Mouse (Mus musculus): ENCODE results near the gene Eps8l1. TPM values are rescaled to one million over a fixed set of nuclear protein-coding genes. Genes with fewer than 3 reads are reported as not detected.
A peak's percentile ranks its signal among the peaks of the same experiment; 100 is the strongest.
"Not testable (repeated sequence)": the region's sequence is repeated elsewhere in the genome, so short reads cannot be mapped to it uniquely, and the experiment has no call there.

Eps8l1 gene
- polyA plus RNA-seq, 1 experiment from 2014 or later = 1.7 TPM

DNA sequence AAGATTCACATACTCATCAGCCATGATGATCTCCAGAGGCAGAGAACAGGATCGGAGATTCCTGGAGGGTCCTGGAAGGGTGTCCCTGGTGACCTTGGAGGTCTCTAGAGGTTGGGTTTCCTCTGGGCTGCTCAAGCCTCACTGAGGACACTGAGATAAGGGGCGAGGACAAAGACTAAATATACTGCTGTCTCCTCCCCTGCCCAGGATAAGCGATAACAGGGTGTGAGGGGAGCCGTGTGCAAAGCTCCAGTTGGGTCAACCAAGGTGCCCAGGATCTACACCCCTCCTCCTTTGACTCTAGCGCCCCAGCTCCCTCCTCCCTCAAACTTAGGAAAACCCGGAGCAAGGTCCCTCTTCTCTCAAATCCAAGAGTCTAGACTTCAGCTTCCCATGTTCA lies 61.8 kb downstream of the Eps8l1 start:
- no peak overlapping the region for H3K9ac ChIP-seq (ENCODE audit: low read length)
- H3K4me1 ChIP-seq (replicated peaks; ENCODE audit: control insufficient read depth, insufficient read depth, low read length) = no peaks in the 10 kb centered on the region; the same call in 1 of the 2 replicates
- no peaks in the 10 kb centered on the region for H3K9me3 ChIP-seq (ENCODE audit: control insufficient read depth, low read length)
- no peak overlapping the region for H3K4me2 ChIP-seq (ENCODE audit: low read length)
- DNase-seq (ENCODE audit: low spot score) (no peak), ATAC-seq (replicated peaks; ENCODE audit: low FRiP score, low TSS enrichment, low read depth) (no peak)
- H3K4me3 ChIP-seq (ENCODE audit: low read depth, low read length) = no peak overlapping the region
- H3K27ac ChIP-seq (ENCODE audit: low read depth) = no peak overlapping the region
- no peaks in the 10 kb centered on the region for H3K36me3 ChIP-seq (ENCODE audit: control insufficient read depth, insufficient read depth, low read length)
- WGBS = 80% methylated on average over 6 of the region's 6 CpGs
- H3K27me3 ChIP-seq (replicated peaks; ENCODE audit: control insufficient read depth, insufficient read depth, low read length) = no peaks in the 10 kb centered on the region

DNA sequence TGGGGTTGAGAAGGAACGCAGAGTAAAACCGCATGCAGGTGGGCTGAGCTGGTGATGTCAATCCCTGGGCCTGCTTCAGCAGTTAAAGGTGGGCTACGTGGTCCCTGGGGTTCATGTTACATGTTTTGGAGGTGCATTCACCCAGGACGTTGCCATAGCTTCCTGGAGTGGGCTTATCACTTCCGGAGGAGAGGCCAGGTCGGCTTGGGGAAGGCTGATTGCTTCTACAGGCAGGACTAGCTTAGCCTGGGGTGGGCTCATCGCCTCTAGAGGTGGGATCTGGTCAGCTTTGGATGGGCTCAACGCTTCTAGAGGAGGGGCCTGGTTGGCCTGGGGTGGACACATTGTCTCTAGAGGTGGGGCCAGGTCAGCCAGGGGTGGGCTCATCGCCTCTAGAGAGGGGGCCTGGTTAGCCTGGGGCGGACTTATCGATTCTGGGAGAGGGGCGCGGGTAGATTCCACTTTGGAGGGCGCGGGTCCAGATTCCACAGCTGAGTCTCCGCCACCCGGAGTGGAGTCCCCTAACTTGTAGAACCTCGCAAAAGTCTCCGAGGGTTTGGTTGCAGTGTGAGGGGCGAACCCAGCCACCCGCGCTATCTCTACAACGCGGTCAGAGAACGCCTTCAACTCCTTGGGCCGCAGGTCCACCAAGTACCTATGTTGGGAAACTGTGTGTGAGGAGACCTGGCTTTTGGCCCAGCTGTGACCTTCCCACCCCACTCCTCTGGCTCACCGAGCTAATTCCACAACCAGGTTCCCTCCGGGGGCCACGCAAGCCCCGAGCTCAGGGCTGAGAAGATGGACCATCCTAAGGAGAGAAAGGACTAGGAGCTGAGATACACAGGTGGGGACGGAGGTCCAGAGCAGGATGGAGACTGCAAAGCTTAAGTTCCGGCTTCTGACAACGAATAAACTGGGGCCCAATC lies 63.0 kb downstream of the Eps8l1 start:
- Histone ChIP-seq H3K27me3 (replicated peaks; ENCODE audit: control insufficient read depth, insufficient read depth, low read length) (no peaks in the 10 kb centered on the region), H3K27ac (ENCODE audit: low read depth) (no peak overlapping the region), H3K36me3 (ENCODE audit: control insufficient read depth, insufficient read depth, low read length) (no peaks in the 10 kb centered on the region), H3K4me1 (replicated peaks; ENCODE audit: control insufficient read depth, insufficient read depth, low read length) (no peaks in the 10 kb centered on the region; the same call in 1 of the 2 replicates), H3K9me3 (ENCODE audit: control insufficient read depth, low read length) (no peaks in the 10 kb centered on the region), H3K9ac (ENCODE audit: low read length) (no peak overlapping the region), H3K4me3 (ENCODE audit: low read depth, low read length) (no peak overlapping the region), H3K4me2 (ENCODE audit: low read length) (no peak overlapping the region)
- ATAC-seq (replicated peaks; ENCODE audit: low FRiP score, low TSS enrichment, low read depth) (no peak), DNase-seq (ENCODE audit: low spot score) (no peak)
- 88% methylated on average over 33 of the region's 33 CpGs for WGBS

DNA sequence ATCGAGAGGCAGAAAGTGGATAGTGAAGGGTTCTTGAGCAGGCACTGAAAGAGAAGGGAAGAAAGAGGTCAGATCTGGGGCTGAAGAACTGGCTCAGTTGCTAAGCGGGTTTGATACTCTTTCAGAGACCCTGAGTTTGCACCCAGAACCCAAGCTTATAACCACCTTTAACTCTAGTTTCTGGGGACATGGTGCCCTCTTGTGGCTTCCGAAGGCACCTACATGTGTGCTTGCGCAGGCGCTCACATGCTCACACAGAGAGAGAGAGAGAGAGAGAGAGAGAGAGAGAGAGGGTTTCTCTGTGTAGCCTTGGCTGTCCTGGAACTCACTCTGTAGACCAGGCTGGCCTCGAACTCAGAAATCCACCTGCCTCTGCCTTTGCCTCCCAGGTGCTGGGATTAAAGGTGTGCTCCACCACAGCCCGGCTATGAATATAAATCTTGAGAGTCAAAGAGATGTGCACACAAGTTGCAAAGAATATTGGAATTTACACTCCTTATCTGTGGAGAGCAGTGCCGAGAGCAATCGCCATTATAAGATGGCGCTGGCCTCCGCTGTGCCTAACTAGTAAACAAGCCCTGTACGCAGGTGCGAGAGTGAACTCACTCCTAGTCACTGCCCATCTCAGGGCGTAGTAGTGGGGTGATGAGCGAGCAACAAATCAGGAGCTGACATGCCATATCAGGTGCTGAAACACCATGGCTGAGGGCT lies 63.9 kb downstream of the Eps8l1 start, which contains the start of gene Tnni3:
Gene Tnni3 (minus strand): TSS at position 18 of the 711 bp plus-strand sequence.
- H3K9me3 ChIP-seq (ENCODE audit: control insufficient read depth, low read length); H3K27me3 ChIP-seq (replicated peaks; ENCODE audit: control insufficient read depth, insufficient read depth, low read length); H3K9ac ChIP-seq (ENCODE audit: low read length); ATAC-seq (replicated peaks; ENCODE audit: low FRiP score, low TSS enrichment, low read depth); H3K4me1 ChIP-seq (replicated peaks; ENCODE audit: control insufficient read depth, insufficient read depth, low read length); H3K36me3 ChIP-seq (ENCODE audit: control insufficient read depth, insufficient read depth, low read length); H3K4me3 ChIP-seq (ENCODE audit: low read depth, low read length); H3K4me2 ChIP-seq (ENCODE audit: low read length); H3K27ac ChIP-seq (ENCODE audit: low read depth): not testable (repeated sequence)
- peak; percentile 69 for DNase-seq (ENCODE audit: low spot score)
- 71% methylated on average over 15 of the region's 15 CpGs for WGBS

DNA sequence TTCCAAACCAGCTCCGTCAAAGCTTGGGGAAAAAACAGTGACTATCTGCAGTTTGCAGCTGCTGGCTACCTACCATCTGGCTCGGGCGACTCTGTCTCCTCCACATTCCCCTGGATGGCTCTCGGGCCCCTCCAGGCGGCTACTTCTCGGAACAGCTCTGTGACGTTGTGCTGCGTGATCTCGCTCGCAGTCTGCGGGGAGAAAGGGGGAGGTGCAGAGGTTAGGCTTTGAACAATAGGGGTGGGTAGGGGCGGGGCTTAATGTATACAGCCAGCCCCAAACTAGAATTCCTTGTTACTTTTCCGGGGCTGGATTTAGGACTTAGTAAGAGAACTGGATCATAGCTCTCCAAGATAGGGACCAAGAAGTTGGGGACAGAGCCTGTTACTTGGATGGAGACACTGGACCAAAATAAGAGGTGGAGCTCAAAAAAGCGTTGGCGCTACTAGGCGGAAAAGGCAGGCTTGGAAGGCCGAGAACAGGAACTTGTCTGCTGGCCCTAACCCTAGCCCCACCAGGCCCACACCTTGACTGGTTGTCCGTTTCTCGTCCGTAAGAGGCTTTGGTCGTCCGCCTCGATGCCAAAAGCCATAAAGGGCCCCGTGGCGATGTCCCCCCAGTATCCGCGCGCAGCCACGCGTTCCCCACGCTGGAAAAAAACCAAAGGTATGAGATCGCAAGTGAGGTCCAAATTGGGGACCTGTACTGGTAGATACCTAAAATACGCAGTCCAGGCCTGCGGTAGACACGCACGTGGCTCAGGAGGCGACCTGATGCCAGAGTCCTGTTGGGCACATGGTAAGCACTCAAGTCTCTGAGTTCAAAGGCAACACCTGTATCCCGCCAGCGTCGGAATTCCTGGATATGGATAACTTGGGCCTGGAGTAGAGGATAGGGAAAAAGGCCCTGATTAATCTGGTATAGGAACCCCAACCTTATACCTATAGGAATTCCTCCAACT lies 66.1 kb downstream of the Eps8l1 start:
- no peaks in the 10 kb centered on the region for H3K36me3 ChIP-seq (ENCODE audit: control insufficient read depth, insufficient read depth, low read length)
- peak; percentile 88 for ATAC-seq (replicated peaks; ENCODE audit: low FRiP score, low TSS enrichment, low read depth)
- H3K9me3 ChIP-seq (ENCODE audit: control insufficient read depth, low read length) = no peaks in the 10 kb centered on the region
- 20% methylated on average over 40 of the region's 40 CpGs for WGBS
- H3K4me3 ChIP-seq (ENCODE audit: low read depth, low read length) = peak overlapping the region; percentile 14
- peak overlapping the region; percentile 56 for H3K4me2 ChIP-seq (ENCODE audit: low read length)
- peak; percentile 90 for DNase-seq (ENCODE audit: low spot score)
- H3K4me1 ChIP-seq (replicated peaks; ENCODE audit: control insufficient read depth, insufficient read depth, low read length) = no peaks in the 10 kb centered on the region
- H3K27ac ChIP-seq (ENCODE audit: low read depth) = no peak overlapping the region
- peak overlapping the region; percentile 10 for H3K9ac ChIP-seq (ENCODE audit: low read length)
- no peaks in the 10 kb centered on the region for H3K27me3 ChIP-seq (replicated peaks; ENCODE audit: control insufficient read depth, insufficient read depth, low read length)

DNA sequence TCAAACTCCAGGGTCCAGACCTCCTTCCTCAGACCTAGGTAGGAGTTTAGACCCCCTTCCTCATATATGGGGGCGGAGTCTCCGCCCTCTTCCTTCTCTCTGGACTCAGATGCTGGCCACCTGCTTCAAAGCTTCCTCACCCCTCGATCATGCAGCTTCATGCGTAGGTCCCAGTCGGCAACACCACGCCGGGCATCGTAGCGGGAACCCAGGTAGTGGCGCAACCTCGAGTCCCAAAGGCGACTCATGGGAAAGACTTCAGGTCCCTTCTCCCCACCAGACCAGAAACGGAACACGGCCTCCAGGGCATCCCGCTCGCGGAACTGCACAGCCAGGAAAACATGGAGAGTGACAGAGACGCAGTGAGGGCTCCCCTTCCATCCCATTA lies 66.8 kb downstream of the Eps8l1 start:
- Histone ChIP-seq H3K9ac (ENCODE audit: low read length) (no peak overlapping the region), H3K27me3 (replicated peaks; ENCODE audit: control insufficient read depth, insufficient read depth, low read length) (no peaks in the 10 kb centered on the region), H3K9me3 (ENCODE audit: control insufficient read depth, low read length) (no peaks in the 10 kb centered on the region), H3K4me1 (replicated peaks; ENCODE audit: control insufficient read depth, insufficient read depth, low read length) (no peaks in the 10 kb centered on the region), H3K27ac (ENCODE audit: low read depth) (no peak overlapping the region), H3K4me2 (ENCODE audit: low read length) (peak overlapping the region; percentile 56; the same call in 1 of the 2 replicates), H3K4me3 (ENCODE audit: low read depth, low read length) (no peak overlapping the region), H3K36me3 (ENCODE audit: control insufficient read depth, insufficient read depth, low read length) (no peaks in the 10 kb centered on the region)
- DNase-seq (ENCODE audit: low spot score) = no peak
- WGBS = 50% methylated on average over 18 of the region's 18 CpGs
- no peak for ATAC-seq (replicated peaks; ENCODE audit: low FRiP score, low TSS enrichment, low read depth)

Small RNAs within 50 kb of the gene (microRNA-seq; reads per million reads assigned to microRNA genes)
- 0.25 reads per million for gene Gm24605

Other genes starting within 250 kb of the Eps8l1 start
- gene Lilra5, start 222.9 kb upstream of the Eps8l1 start, polyA plus RNA-seq (2014; fragmentation: Nextera tagmentation; extraction: Ambion mirVana) = 0.11 and 0.16 TPM in 2 replicates
- gene Ncr1, start 123.0 kb upstream of the Eps8l1 start, polyA plus RNA-seq (2014; fragmentation: Nextera tagmentation; extraction: Ambion mirVana) = not detected in 2 replicates
- gene Gp6, start 62.9 kb upstream of the Eps8l1 start, polyA plus RNA-seq (2014; fragmentation: Nextera tagmentation; extraction: Ambion mirVana) = 0.30 and 0.31 TPM in 2 replicates
- 34.5 and 38.3 TPM in 2 replicates for gene Rdh13, start 15.0 kb upstream of the Eps8l1 start, polyA plus RNA-seq (2014; fragmentation: Nextera tagmentation; extraction: Ambion mirVana)
- 53.4 and 58.7 TPM in 2 replicates for gene Ppp1r12c, start 41.0 kb downstream of the Eps8l1 start, polyA plus RNA-seq (2014; fragmentation: Nextera tagmentation; extraction: Ambion mirVana)
- 18.6 and 21.1 TPM in 2 replicates for gene Tnnt1, start 55.7 kb downstream of the Eps8l1 start, polyA plus RNA-seq (2014; fragmentation: Nextera tagmentation; extraction: Ambion mirVana)
- gene Tnni3, start 63.6 kb downstream of the Eps8l1 start, polyA plus RNA-seq (2014; fragmentation: Nextera tagmentation; extraction: Ambion mirVana) = 1.5 and 1.7 TPM in 2 replicates
- gene Dnaaf3, start 71.8 kb downstream of the Eps8l1 start, polyA plus RNA-seq (2014; fragmentation: Nextera tagmentation; extraction: Ambion mirVana) = 0.57 and 0.77 TPM in 2 replicates
- gene Syt5, start 86.9 kb downstream of the Eps8l1 start, polyA plus RNA-seq (2014; fragmentation: Nextera tagmentation; extraction: Ambion mirVana) = 5.6 and 6.7 TPM in 2 replicates
- not detected in 2 replicates for gene Ptprh, start 143.4 kb downstream of the Eps8l1 start, polyA plus RNA-seq (2014; fragmentation: Nextera tagmentation; extraction: Ambion mirVana)
- gene Tmem86b, start 170.7 kb downstream of the Eps8l1 start, polyA plus RNA-seq (2014; fragmentation: Nextera tagmentation; extraction: Ambion mirVana) = 2.5 and 3.8 TPM in 2 replicates
- gene Ppp6r1, start 198.3 kb downstream of the Eps8l1 start, polyA plus RNA-seq (2014; fragmentation: Nextera tagmentation; extraction: Ambion mirVana) = 7.3 and 8.5 TPM in 2 replicates
- gene Hspbp1, start 224.4 kb downstream of the Eps8l1 start, polyA plus RNA-seq (2014; fragmentation: Nextera tagmentation; extraction: Ambion mirVana) = 102 and 105 TPM in 2 replicates
- gene Brsk1, start 229.9 kb downstream of the Eps8l1 start, polyA plus RNA-seq (2014; fragmentation: Nextera tagmentation; extraction: Ambion mirVana) = 1.7 and 1.9 TPM in 2 replicates